Mouse (Mus musculus) midbrain, postnatal 0 days (tissue): ENCODE measurements around the gene Prmt2. TPM values are rescaled to one million over a fixed set of nuclear protein-coding genes. Genes with fewer than 3 reads are reported as not detected.
A peak's percentile ranks its signal among the peaks of the same experiment; 100 is the strongest.

Experiments used
- ATAC-seq: fragments of 200-750 bp; cut with Nextera tagmentation; 2 replicates; pipeline ENCODE4 v1.8.0; 2017; ENCODE audit warnings: moderate number of reproducible peaks, mild to moderate bottlenecking, moderate TSS enrichment, moderate library complexity; ENCODE audit not compliant: low FRiP score
- DNase-seq: peaks from one replicate; pipeline ENCODE4 v3.0.0-alpha.2; 2015; ENCODE audit warnings: low spot score
- H3K27ac ChIP-seq: fragments of 300-500 bp; sonication (generic); 2 replicates; pipeline ENCODE4 v1.5.1; 2014; ENCODE audit warnings: low read depth, mild to moderate bottlenecking, low read length, mixed read lengths
- H3K27me3 ChIP-seq: fragments of 300-500 bp; sonication (generic); 2 replicates; pipeline ENCODE4 v1.6.1; 2014; ENCODE audit warnings: low read length, control low read depth, mixed read lengths; ENCODE audit not compliant: insufficient read depth
- H3K36me3 ChIP-seq: fragments of 300-500 bp; sonication (generic); 2 replicates; pipeline ENCODE4 v1.6.1; 2014; ENCODE audit warnings: low read length, control low read depth, mixed read lengths; ENCODE audit not compliant: insufficient read depth
- H3K4me1 ChIP-seq: fragments of 300-500 bp; sonication (generic); 2 replicates; pipeline ENCODE4 v1.6.1; 2014; ENCODE audit warnings: mild to moderate bottlenecking, control low read depth, antibody characterized with exemption, low read length, mixed read lengths; ENCODE audit not compliant: insufficient read depth
- H3K4me2 ChIP-seq: fragments of 300-500 bp; sonication (generic); 2 replicates; pipeline ENCODE4 v1.6.1; 2014; ENCODE audit warnings: low read depth, mild to moderate bottlenecking, low read length, mixed read lengths; ENCODE audit not compliant: poor library complexity, severe bottlenecking
- H3K4me3 ChIP-seq: fragments of 300-500 bp; sonication (generic); 2 replicates; pipeline ENCODE4 v1.5.1; 2014; ENCODE audit warnings: low read depth, mild to moderate bottlenecking, low read length, moderate library complexity
- H3K9ac ChIP-seq: fragments of 300-500 bp; sonication (generic); replicated peaks from 2 replicates; pipeline ENCODE4 v1.6.1; 2014; ENCODE audit warnings: mild to moderate bottlenecking, low read length, moderate library complexity, mixed read lengths; ENCODE audit not compliant: poor library complexity, severe bottlenecking
- H3K9me3 ChIP-seq: fragments of 300-500 bp; sonication (generic); 2 replicates; pipeline ENCODE4 v1.6.1; 2016; ENCODE audit warnings: low read length, control low read depth
- CTCF ChIP-seq: IDR thresholded peaks from 2 replicates; pipeline ENCODE4 v1.5.1; 2016; ENCODE audit warnings: antibody characterized with exemption, mild to moderate bottlenecking
- WGBS: fragments of 180-500 bp; shearing (Covaris S2); extraction: QIAGEN DNeasy Blood & Tissue Kit; methylation state at CpG from one replicate; pipeline ENCODE4 v1.1.7; 2014; 5-methylcytosine and 5-hydroxymethylcytosine counted together
- microRNA counts: library from miRNA; unstranded; fragments of <30 nt; microRNA quantifications from one replicate; lab custom pipeline; 2015
- microRNA-seq: library from miRNA; unstranded; fragments of <30 nt; microRNA quantifications from one replicate; pipeline ENCODE4, GENCODE M21; 2016; ENCODE audit warnings: borderline number of aligned reads
- polyA plus RNA-seq: library from polyadenylated mRNA; unstranded; fragments of >200 nt; fragmentation: Nextera tagmentation; extraction: Ambion mirVana; gene quantifications from 2 replicates; pipeline ENCODE4 v1.2.1, GENCODE M21; 2015
- total RNA-seq: library from RNA; depleted of rRNA; stranded (reverse); fragments of >200 nt; gene quantifications from 2 replicates; pipeline ENCODE4 v1.2.3, GENCODE M21; 2014; rRNA removed

The Prmt2 gene
- total and polyA plus RNA-seq, 2 experiments from 2014 or later: 174 to 326 TPM

- WGBS: 93% methylated on average over 3 of the region's 3 CpGs
- Histone ChIP-seq H3K4me2 (no peak overlapping the region), H3K27me3 (no peaks in the 10 kb centered on the region), H3K27ac (no peak overlapping the region), H3K36me3 (peaks cover under 1% of the 10 kb centered on the region; the same call in 1 of the 2 replicates), H3K9me3 (no peaks in the 10 kb centered on the region), H3K9ac (no peak overlapping the region), H3K4me3 (no peak overlapping the region), H3K4me1 (no peaks in the 10 kb centered on the region)
- ATAC-seq: no peak
- TF ChIP-seq CTCF: no peak
- DNase-seq: no peak
Observed at GRCm38 (mm10) chr10:76201416-76201815, 36.2 kb downstream of the Prmt2 start.

GRCm38 (mm10) chr10:76188010-76188409 is 49.7 kb downstream of the Prmt2 start:
- Histone ChIP-seq H3K4me2 (no peak overlapping the region), H3K4me3 (no peak overlapping the region), H3K9me3 (no peaks in the 10 kb centered on the region), H3K4me1 (no peaks in the 10 kb centered on the region), H3K27ac (no peak overlapping the region), H3K27me3 (no peaks in the 10 kb centered on the region), H3K36me3 (no peaks in the 10 kb centered on the region), H3K9ac (no peak overlapping the region)
- no peak for DNase-seq
- TF ChIP-seq CTCF: no peak
- no peak for ATAC-seq
- 94% methylated on average over 1 of the region's 1 CpGs for WGBS

GRCm38 (mm10) chr10:76185216-76185615 is 52.4 kb downstream of the Prmt2 start:
- Histone ChIP-seq H3K4me1 (no peaks in the 10 kb centered on the region), H3K9ac (no peak overlapping the region), H3K27me3 (no peaks in the 10 kb centered on the region), H3K4me3 (no peak overlapping the region), H3K27ac (no peak overlapping the region), H3K36me3 (no peaks in the 10 kb centered on the region), H3K4me2 (no peak overlapping the region), H3K9me3 (no peaks in the 10 kb centered on the region)
- ATAC-seq (no peak), DNase-seq (no peak)
- no peak for TF ChIP-seq CTCF
- WGBS: 81% methylated on average over 4 of the region's 4 CpGs

- Histone ChIP-seq H3K9me3 (no peaks in the 10 kb centered on the region), H3K4me1 (no peaks in the 10 kb centered on the region), H3K4me2 (no peak overlapping the region), H3K27me3 (no peaks in the 10 kb centered on the region), H3K36me3 (no peaks in the 10 kb centered on the region), H3K27ac (no peak overlapping the region), H3K4me3 (no peak overlapping the region), H3K9ac (no peak overlapping the region)
- no peak for TF ChIP-seq CTCF
- 39% methylated on average over 2 of the region's 2 CpGs for WGBS
- DNase-seq (no peak), ATAC-seq (no peak)
Observed at GRCm38 (mm10) chr10:76174899-76175298, 62.8 kb downstream of the Prmt2 start.

GRCm38 (mm10) chr10:76158009-76158408 is 79.7 kb downstream of the Prmt2 start:
- Histone ChIP-seq H3K4me3 (no peak overlapping the region), H3K4me2 (no peak overlapping the region), H3K4me1 (no peaks in the 10 kb centered on the region), H3K9me3 (no peaks in the 10 kb centered on the region), H3K36me3 (no peaks in the 10 kb centered on the region), H3K27ac (no peak overlapping the region), H3K27me3 (no peaks in the 10 kb centered on the region), H3K9ac (no peak overlapping the region)
- ATAC-seq (no peak), DNase-seq (no peak)
- WGBS: 80% methylated on average over 1 of the region's 1 CpGs
- no peak for TF ChIP-seq CTCF

- no peak overlapping the region for H3K27ac ChIP-seq
- no peak overlapping the region for H3K4me3 ChIP-seq
- no peaks in the 10 kb centered on the region for H3K4me1 ChIP-seq
- TF ChIP-seq CTCF: no peak
- H3K9ac ChIP-seq: no peak overlapping the region
- ATAC-seq (no peak), DNase-seq (no peak)
- H3K4me2 ChIP-seq: no peak overlapping the region
- no peaks in the 10 kb centered on the region for H3K27me3 ChIP-seq
- H3K36me3 ChIP-seq: no peaks in the 10 kb centered on the region
- no peaks in the 10 kb centered on the region for H3K9me3 ChIP-seq
- 75% methylated on average over 5 of the region's 5 CpGs for WGBS
Observed at GRCm38 (mm10) chr10:76157528-76157927, 80.1 kb downstream of the Prmt2 start.

MicroRNAs within 50 kb of the gene (microRNA counts, 519-probe panel; counts per million panel counts)
- microRNA mmu-miR-678 (lab: Ali Mortazavi, UCI): 528 counts per million, percentile 58 among the panel's probes with 10 or more counts

Small RNAs within 50 kb of the gene (microRNA-seq; reads per million reads assigned to microRNA genes)
- not detected for gene Mir678

Other genes starting within 250 kb of the Prmt2 start
- 9.1 and 9.8 TPM in 2 replicates for gene Zfp280b, start 205.2 kb downstream of the Prmt2 start, total RNA-seq
- 8.8 and 12.5 TPM in 2 replicates for gene Zfp280b, start 205.2 kb downstream of the Prmt2 start, polyA plus RNA-seq
- not detected in 2 replicates for gene Slc5a4b, start 126.9 kb downstream of the Prmt2 start, total RNA-seq
- 0.06 and 0.09 TPM in 2 replicates for gene Slc5a4b, start 126.9 kb downstream of the Prmt2 start, polyA plus RNA-seq
- gene Slc5a4a, start 90.4 kb downstream of the Prmt2 start, total RNA-seq: 1.2 TPM in 1 of 2 replicates, not detected in the other
- 0.10 and 0.12 TPM in 2 replicates for gene Slc5a4a, start 90.4 kb downstream of the Prmt2 start, polyA plus RNA-seq
- gene S100b, start 16.0 kb upstream of the Prmt2 start, total RNA-seq: 8.9 and 12.9 TPM in 2 replicates
- gene S100b, start 16.0 kb upstream of the Prmt2 start, polyA plus RNA-seq: 7.7 and 8.8 TPM in 2 replicates
- gene Dip2a, start 107.4 kb upstream of the Prmt2 start, total RNA-seq: 57.0 and 60.7 TPM in 2 replicates
- 11.5 and 12.9 TPM in 2 replicates for gene Dip2a, start 107.4 kb upstream of the Prmt2 start, polyA plus RNA-seq
- gene AC141477.1, start 202.6 kb upstream of the Prmt2 start, total RNA-seq: not detected in 2 replicates
- not detected in 2 replicates for gene AC141477.1, start 202.6 kb upstream of the Prmt2 start, polyA plus RNA-seq
- gene Pcnt, start 204.9 kb upstream of the Prmt2 start, total RNA-seq: 12.8 and 14.5 TPM in 2 replicates
- gene Pcnt, start 204.9 kb upstream of the Prmt2 start, polyA plus RNA-seq: 3.4 and 3.9 TPM in 2 replicates
- not detected in 2 replicates for gene 2610028H24Rik, start 211.2 kb upstream of the Prmt2 start, total RNA-seq
- gene 2610028H24Rik, start 211.2 kb upstream of the Prmt2 start, polyA plus RNA-seq: not detected in 2 replicates
- 35.6 and 45.3 TPM in 2 replicates for gene Mcm3ap, start 231.1 kb upstream of the Prmt2 start, total RNA-seq
- 56.0 and 66.4 TPM in 2 replicates for gene Mcm3ap, start 231.1 kb upstream of the Prmt2 start, polyA plus RNA-seq
- 5.8 and 7.3 TPM in 2 replicates for gene Ybey, start 231.2 kb upstream of the Prmt2 start, total RNA-seq
- 4.1 and 4.5 TPM in 2 replicates for gene Ybey, start 231.2 kb upstream of the Prmt2 start, polyA plus RNA-seq